ENCODE assay signal across 10 mouse cellular contexts in the genomic region with DNA sequence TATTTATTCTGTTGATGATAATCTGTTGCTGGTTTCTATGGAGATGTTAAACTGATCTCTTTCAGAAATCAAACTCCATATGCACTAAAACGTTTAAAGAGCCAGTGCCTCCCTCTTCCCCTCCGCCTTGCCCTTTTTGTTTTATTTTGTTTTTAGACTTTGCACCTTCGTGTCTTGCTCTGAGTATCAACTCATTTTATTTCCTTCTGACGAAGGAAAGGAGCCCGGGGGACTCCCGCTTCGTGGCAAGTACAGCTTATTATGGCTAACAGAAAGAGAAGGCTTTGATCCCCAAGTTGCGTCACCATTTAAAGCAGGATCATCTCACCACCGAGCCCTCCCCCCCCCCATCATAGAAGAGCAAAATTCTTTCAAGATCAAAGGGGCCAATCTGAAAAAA. TPM values are rescaled to one million over a fixed set of nuclear protein-coding genes. Genes with fewer than 3 reads are reported as not detected.
A peak's percentile ranks its signal among the peaks of the same experiment; 100 is the strongest.
DNase-seq lines count a peak whose midpoint lies in the region; ATAC-seq and TF ChIP-seq lines count a peak whose summit lies in the region.
"Had no signal": no experiment of that assay in that cellular context is flagged by ENCODE, and none has a peak within 500 bp of the region (broad histone marks: within the 10 kb centered on the region; RNA-seq: fewer than 3 reads in every experiment).

No protein-coding gene starts in this region.

- no peaks in the 10 kb centered on the region for H3K9me3 ChIP-seq in midbrain, embryonic 10.5 days (replicated peaks)
- no peaks in the 10 kb centered on the region for H3K9me3 ChIP-seq in liver, postnatal 0 days (ENCODE audit: low read length)

- DNase-seq in gastrocnemius, adult 2 months, result no peak
- no peak for DNase-seq in gastrocnemius, postnatal 10 days
- peak; percentile 53 for DNase-seq in retina, postnatal 1 day
- DNase-seq in retina, embryonic 14.5 days (ENCODE audit: low spot score), result no peak
- DNase-seq in midbrain, embryonic 10.5 days (ENCODE audit: low spot score), result peak; percentile 28
- no peak for DNase-seq in urinary bladder, postnatal 10 days (ENCODE audit: low spot score)
- DNase-seq in liver, postnatal 0 days, result no peak
- no peak for DNase-seq in testis, postnatal 14 days (ENCODE audit: low spot score)
- DNase-seq: cerebellum, postnatal 36 days; left cerebral cortex, postnatal 4 days had no signal

- WGBS in midbrain, embryonic 10.5 days, result under 1% methylated on average over 9 of the region's 9 CpGs
- 4% methylated on average over 9 of the region's 9 CpGs for WGBS in liver, postnatal 0 days (ENCODE audit: insufficient replicate concordance)

- H3K9ac ChIP-seq in liver, postnatal 0 days (replicated peaks), result no peak overlapping the region

- H3K27me3 ChIP-seq in midbrain, embryonic 10.5 days (ENCODE audit: low read depth, poor library complexity, severe bottlenecking), result peaks cover 100% of the 10 kb centered on the region
- H3K27me3 ChIP-seq in liver, postnatal 0 days (ENCODE audit: insufficient read depth, low read length), result peaks cover 90% of the 10 kb centered on the region

- no peak for TF ChIP-seq EP300 in liver, postnatal 0 days (IDR thresholded peaks at IDR 0.05; ENCODE audit: low read depth)

- H3K4me2 ChIP-seq in liver, postnatal 0 days (ENCODE audit: low read depth, low read length), result no peak overlapping the region

- H3K36me3 ChIP-seq in midbrain, embryonic 10.5 days, result no peaks in the 10 kb centered on the region
- H3K36me3 ChIP-seq in liver, postnatal 0 days (replicated peaks; ENCODE audit: insufficient read depth, low read length), result no peaks in the 10 kb centered on the region

- ATAC-seq in liver, postnatal 0 days, result no peak

- TF ChIP-seq CTCF in gastrocnemius, adult 2 months (IDR thresholded peaks at IDR 0.05), result no peak
- TF ChIP-seq CTCF in liver, postnatal 0 days (IDR thresholded peaks at IDR 0.05; ENCODE audit: low read depth), result no peak

- H3K4me1 ChIP-seq in midbrain, embryonic 10.5 days, result peaks cover 97% of the 10 kb centered on the region
- peaks cover 10% of the 10 kb centered on the region; the same call in 1 of the 2 replicates for H3K4me1 ChIP-seq in liver, postnatal 0 days (ENCODE audit: insufficient read depth)

- intact Hi-C loops in gastrocnemius, adult 2 months (cut with DNase I), result loop anchor here (5.0 kb wide), 1 partner anchor 95 kb away; no protein-coding TSS in a partner anchor

- H3K27ac ChIP-seq in gastrocnemius, adult 2 months, result peak overlapping the region; percentile 98
- H3K27ac ChIP-seq in midbrain, embryonic 10.5 days (replicated peaks), result no peak overlapping the region; the same call in 1 of the 2 replicates
- no peak overlapping the region for H3K27ac ChIP-seq in liver, postnatal 0 days (ENCODE audit: low read depth)

- peak overlapping the region; percentile 98 for H3K4me3 ChIP-seq in gastrocnemius, adult 2 months
- peak overlapping the region; percentile 74 for H3K4me3 ChIP-seq in midbrain, embryonic 10.5 days
- H3K4me3 ChIP-seq in liver, postnatal 0 days (ENCODE audit: low read depth, low read length), result no peak overlapping the region

RNA-seq across cellular contexts. Expression of gene Casz1, which starts 3.2 kb away (rescaled TPM):
- 10 to 100 TPM; 31.2 to 41.3 TPM for total RNA-seq in gastrocnemius, adult 2 months (2021)
- total RNA-seq in gastrocnemius, postnatal 10 days (2021), result 10 to 100 TPM; 39.3 to 42.0 TPM
- 2.9 and 6.3 TPM in 2 replicates for polyA plus RNA-seq in midbrain, embryonic 10.5 days (2016; fragmentation: Nextera tagmentation; extraction: Ambion mirVana)
- polyA plus RNA-seq in liver, postnatal 0 days (2015; fragmentation: Nextera tagmentation; extraction: Ambion mirVana), result 0.43 and 0.65 TPM in 2 replicates

Comparison
In these comparisons a context has a peak if more than half of its experiments do, and no peak if none do; other contexts are left out.
1. DNase-seq: peak in retina, postnatal 1 day (single experiment) and midbrain, embryonic 10.5 days (single experiment); none in gastrocnemius, adult 2 months (single experiment), gastrocnemius, postnatal 10 days (single experiment), retina, embryonic 14.5 days (single experiment), urinary bladder, postnatal 10 days (single experiment), liver, postnatal 0 days (single experiment) and testis, postnatal 14 days (single experiment).